Mouse (Mus musculus): ENCODE measurements around the gene Ost4.

The Ost4 gene

DNA sequence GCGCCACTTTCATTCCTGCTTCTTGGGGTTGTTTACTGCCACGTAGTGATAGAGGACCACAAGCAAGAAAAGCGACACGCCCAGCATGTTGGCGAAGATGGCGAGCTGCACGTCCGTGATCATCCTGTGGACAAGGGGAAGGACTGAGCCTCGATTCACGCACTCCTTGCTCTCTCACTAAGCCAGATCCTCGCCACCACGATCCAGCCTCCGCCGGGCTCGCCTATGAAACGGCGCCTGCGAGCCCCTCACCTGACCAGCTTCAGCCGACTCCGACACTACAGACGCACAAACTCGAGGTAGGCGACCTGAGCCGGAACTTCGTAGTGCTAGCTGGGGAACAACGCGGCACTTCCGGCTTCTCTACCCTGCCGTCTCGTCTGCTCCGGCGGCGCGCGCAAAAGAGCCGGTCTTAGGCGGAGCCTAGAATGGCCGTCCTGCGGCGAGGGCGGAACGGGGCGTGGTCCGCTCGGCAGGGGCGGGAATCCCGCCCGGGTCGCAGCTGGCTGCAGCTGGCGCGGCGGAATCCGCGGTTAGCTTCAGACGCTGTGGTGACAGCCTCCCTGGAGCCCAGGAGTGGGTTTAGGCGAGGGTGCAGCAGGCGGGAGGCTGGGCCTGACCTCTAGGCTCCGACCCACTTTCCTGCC is at the start of gene Ost4:
Gene Ost4, minus strand, starts transcription at position 376 of the 647 bp plus-strand sequence.
- peak; percentile 98 to 99 for DNase-seq

- DNase-seq: no peak
These were observed 48.2 kb upstream of the Ost4 start for GRCm38 (mm10) chr5:30955751-30956150.

- DNase-seq: no peak
These were observed 47.0 kb upstream of the Ost4 start for GRCm38 (mm10) chr5:30954556-30954955.

- DNase-seq: no peak
These were observed 46.5 kb upstream of the Ost4 start for GRCm38 (mm10) chr5:30954065-30954464.

GRCm38 (mm10) chr5:30952551-30952950 is 45.0 kb upstream of the Ost4 start:
- DNase-seq: no peak

GRCm38 (mm10) chr5:30951706-30952105 is 44.1 kb upstream of the Ost4 start:
- no peak for DNase-seq

- DNase-seq: no peak
These were observed 43.3 kb upstream of the Ost4 start for GRCm38 (mm10) chr5:30950922-30951321.

DNA sequence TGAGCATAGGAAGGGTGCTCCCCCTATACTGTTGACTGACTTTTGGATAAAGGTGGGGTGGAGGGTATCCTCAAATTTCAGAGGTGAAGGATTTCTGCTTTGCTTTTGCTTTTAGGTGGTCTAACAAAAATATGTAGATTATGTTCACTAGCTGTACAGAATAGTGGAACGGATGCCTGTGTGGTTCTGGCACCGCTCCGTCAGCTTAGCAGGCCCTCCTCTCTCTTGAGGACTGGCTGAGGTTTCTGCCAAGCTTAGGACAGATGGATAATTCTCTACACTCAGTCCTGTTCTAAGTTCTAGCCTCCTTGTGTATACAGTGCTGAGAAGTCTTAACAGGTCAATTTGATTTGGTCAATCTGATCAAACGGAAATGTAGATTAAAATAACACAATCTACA is 42.9 kb upstream of the Ost4 start:
- no peak for DNase-seq

GRCm38 (mm10) chr5:30949654-30950326 is 42.2 kb upstream of the Ost4 start:
- peak; percentile 94 to 97 for DNase-seq

- DNase-seq: no peak
These were observed 41.0 kb upstream of the Ost4 start for GRCm38 (mm10) chr5:30948620-30949019.

DNA sequence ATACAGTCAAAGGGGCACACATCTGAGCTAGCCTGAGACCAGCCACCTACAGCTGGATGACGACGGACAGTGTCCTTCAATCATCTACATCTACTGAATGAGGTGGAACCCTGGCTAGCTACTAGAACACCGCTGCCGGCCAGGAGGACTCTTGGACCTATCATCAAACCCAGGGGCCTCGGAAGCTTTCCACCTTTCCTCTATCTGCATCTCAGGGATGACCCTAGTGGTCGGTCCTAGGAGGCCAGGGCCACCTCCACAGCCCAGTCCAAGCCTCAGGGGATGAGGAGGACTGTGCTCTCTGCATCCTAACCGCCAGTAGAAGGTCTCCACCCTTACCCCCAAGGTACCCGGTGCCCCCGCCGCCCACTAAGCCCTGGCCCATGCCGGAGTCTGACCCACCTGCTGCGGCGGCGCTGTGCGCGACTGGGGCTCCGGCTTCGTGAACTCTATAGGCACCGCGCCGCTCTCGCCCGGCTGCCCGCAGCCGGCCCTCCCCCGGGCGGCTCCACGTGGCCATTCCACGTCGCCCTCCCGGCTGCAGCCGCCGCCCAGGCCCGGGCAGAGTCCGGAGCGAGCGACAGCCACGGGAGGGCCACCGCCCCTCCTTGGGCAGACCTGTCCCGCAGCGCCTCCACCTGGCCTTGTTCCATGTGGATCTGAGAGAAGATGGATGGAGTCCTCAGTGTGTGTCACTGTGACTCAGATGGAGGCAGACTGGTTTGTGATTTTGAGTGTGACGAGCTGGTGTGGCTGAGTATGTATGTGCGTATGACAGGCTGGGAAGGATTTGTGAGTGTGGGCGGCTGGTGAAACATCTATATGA is 37.6 kb upstream of the Ost4 start, which contains the start of gene Cgref1:
Gene Cgref1, minus strand, starts transcription at position 636 of the 826 bp plus-strand sequence.
- peak; percentile 24 to 36 for DNase-seq

- DNase-seq: no peak
These were observed 36.8 kb upstream of the Ost4 start for GRCm38 (mm10) chr5:30944344-30944743.

DNA sequence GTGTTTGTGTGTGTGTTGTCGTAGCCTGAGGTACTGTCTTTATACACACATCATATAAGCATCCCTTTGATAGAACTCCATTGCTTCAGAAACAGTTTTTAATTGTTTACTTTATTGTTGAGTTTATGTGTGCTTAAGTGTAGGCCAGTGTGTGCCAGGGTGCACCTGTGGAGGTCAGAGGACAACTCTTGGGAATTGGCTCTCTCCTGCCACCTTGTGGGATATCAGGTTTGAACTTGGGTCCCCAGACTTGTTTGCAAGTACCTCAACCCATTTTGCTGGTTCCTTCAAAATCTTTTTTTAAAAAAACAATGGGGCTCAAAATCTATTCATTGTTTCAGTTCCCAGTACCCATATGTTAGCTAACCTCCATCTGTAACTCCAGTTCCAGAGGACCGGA is 35.4 kb upstream of the Ost4 start:
- no peak for DNase-seq

DNA sequence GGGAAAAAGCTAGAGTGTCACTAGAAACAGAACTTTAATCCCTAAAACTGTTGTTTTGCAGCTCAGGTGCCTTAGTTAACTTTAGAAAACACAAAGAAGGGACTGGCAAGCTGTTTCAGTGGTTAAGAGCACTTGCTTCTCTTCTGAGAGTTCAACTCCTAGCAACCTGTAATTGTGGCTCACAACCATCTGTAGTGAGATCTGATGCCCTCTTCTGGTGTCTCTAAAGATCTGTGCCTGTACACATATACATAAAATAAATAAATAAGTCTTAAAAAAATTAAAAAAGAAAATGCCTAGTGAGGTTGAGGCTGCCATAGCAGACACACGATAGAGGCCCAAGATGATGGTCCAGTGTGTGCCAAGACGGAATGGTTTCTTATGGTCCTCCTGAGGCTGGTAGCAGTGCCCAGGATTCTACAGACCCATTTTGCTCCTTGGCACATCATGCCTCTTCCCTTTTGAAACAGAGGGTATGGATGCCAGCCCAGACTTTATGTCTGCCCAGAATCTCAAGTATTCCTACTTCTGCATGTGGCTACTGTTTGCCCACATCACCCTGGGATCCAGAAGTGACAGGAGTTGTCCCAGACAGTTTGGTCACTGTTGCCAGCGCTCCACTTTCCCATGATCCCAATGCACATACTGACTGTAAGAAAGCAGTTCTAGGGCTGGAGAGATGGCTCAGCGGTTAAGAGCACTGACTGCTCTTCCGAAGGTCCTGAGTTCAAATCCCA is 27.3 kb upstream of the Ost4 start:
- DNase-seq: no peak

DNA sequence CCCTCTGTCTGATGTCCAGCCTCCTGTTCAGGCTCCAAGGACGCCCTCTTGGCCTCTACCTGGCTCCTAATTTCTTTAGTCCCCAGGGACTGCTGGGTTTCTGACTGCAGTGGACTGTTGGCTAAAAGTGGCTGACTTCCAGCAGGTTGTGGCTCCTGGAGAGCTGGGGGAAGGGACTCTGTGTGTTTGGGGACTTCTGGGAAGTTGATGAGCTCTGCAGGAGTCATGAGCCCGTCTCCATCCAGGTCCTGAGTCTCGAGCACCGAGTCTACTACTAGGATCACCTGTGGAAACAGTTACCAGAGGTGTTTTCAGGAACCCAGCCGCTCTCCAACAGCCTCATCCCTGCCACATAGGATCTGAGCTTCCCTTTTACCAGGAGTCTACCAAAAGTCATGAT is 26.1 kb upstream of the Ost4 start:
- no peak for DNase-seq

GRCm38 (mm10) chr5:30931378-30931777 is 23.8 kb upstream of the Ost4 start:
- no peak for DNase-seq

DNA sequence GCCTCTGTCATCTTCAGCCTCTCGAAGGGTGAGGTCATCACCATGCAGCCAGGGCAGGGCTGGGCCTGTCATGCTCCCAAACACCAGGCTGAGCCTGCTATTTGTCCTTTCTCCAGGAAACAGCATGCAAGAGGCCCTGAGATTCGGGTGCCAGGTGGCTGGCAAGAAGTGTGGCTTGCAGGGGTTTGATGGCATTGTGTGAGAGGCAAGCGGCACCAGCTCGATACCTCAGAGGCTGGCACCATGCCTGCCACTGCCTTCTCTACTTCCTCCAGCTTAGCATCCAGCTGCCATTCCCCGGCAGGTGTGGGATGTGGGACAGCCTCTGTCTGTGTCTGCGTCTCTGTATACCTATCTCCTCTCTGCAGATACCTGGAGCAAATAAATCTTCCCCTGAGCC is 23.3 kb upstream of the Ost4 start:
- DNase-seq: no peak

DNA sequence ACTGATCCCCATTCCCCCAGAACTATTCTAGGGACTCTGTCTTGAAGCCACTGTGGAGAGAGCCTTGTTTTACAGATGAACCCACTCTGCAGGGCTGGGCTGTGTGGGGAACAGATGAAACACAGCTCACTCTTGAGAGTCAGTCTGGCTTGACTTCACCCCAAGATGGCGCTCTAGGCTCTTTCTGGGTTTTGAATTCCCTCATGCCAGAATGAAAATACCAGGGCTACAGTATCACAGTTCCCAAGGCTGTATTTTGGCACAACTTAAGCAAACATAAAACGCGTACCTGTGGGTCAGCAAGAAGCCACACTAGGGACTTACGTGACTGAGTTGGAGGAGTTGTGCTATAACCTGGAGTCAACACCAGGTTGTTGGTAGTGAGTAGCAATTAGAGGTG is 22.5 kb upstream of the Ost4 start:
- peak; percentile 43 to 49 for DNase-seq

GRCm38 (mm10) chr5:30927945-30928529 is 20.4 kb upstream of the Ost4 start:
- DNase-seq: no peak

DNA sequence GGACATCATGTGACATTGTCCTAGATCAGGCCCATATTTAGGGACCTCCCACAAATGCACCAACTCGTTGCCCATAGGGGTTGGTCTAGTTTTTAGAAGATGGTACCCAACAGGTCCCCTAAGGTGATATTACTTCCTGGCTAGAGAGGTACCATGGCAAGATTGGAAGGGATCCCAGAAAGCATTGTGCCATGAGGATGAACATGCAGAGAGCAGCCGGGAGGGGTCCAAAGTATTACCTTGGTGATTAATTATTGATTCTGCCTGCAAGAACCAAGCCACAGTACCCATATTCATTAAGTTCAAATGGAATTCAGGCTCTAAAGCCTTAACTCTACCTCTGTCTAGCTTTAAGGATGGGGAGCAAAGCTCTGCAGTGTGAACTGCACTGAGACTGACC is 18.5 kb upstream of the Ost4 start:
- DNase-seq: no peak

DNA sequence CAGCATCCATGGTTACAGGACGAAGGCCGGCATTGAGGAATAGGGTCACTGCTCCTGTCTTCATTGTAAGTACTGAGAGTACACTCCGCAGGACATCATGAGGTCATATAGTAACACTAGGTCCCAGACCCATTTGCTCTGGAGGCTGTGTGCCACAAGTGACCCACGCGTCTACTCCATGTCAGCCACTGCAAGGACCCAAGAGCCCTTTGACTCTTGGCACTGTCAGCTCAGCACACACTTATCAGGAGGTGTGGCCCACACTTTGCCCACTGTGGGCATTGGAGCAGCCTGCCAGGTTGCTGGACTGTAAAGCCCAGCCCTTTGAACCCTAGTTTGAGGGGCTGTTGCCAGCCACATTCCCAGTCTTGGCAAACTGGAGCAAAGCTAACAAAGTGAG is 17.6 kb upstream of the Ost4 start:
- no peak for DNase-seq

DNA sequence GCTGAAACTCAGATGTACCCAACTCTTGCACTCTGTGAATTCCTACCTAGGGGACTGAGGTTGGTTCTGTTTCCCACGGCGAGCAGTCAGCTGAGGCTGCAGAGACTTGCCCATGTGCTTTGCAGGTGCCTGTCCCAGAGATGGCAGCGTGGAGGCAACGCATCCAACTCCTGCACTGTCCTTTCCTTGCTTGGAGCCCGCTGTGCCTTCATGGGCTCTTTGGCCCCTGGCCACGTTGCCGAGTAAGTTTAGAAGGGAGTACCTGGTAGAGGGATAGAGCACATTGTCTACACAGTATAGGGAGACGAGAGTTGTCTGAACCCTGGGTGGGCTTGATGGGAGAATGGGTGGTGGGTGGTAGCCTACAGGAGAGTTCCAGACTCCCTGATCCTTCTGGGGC is 17.0 kb upstream of the Ost4 start:
- no peak for DNase-seq

DNA sequence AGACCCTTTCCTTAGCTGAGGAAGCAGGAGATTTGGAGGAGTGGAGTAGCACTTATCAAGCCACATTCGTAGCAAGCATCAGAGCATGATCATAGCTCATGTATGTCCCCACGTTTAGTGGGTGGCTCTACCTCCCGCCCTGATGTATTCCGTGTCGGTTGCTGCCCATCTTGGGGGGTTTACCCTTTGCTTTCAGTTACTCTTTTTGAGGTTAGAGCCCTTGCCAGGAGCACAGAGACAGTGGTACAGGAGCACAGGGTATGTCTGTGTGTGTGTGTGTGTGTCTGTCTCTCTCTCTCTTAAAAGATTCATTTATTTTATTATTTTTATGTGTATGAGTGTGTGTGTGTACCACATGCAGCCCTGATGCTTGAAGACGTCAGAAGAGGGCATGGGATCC is 15.5 kb upstream of the Ost4 start:
- no peak for DNase-seq

Measured in thymus, postnatal 36 days (tissue).